Mouse (Mus musculus): ENCODE results near the gene Zfp729a. TPM values are rescaled to one million over a fixed set of nuclear protein-coding genes. Genes with fewer than 3 reads are reported as not detected.

Gene Zfp729a
- polyA plus RNA-seq, 1 experiment from 2014 or later: 2.4 TPM

GRCm38 (mm10) chr13:67572591-67573189 lies 64.9 kb downstream of the Zfp729a start:
- WGBS: 73% methylated on average over 5 of the region's 5 CpGs

More at GRCm38 (mm10) chr13:67572591-67573189, 64.9 kb downstream of the Zfp729a start:
- H3K36me3 ChIP-seq (ENCODE audit: control insufficient read depth, insufficient read depth, low read length): no peaks in the 10 kb centered on the region
- no peak for ATAC-seq (ENCODE audit: insufficient read depth, low FRiP score)
- H3K9me3 ChIP-seq (replicated peaks; ENCODE audit: control insufficient read depth, low read length): no peaks in the 10 kb centered on the region
- H3K4me2 ChIP-seq (ENCODE audit: low read depth, low read length): no peak overlapping the region
- H3K27me3 ChIP-seq (ENCODE audit: control insufficient read depth, insufficient read depth, low read length): no peaks in the 10 kb centered on the region
- H3K4me1 ChIP-seq (ENCODE audit: control insufficient read depth, insufficient read depth, low read length): no peaks in the 10 kb centered on the region
- no peak overlapping the region for H3K9ac ChIP-seq (ENCODE audit: low read length)
- H3K4me3 ChIP-seq (replicated peaks; ENCODE audit: low read length): no peak overlapping the region
- no peak overlapping the region for H3K27ac ChIP-seq (ENCODE audit: low read length)

Other genes starting within 250 kb of the Zfp729a start
- gene Zfp429, start 238.0 kb downstream of the Zfp729a start, polyA plus RNA-seq (2015; fragmentation: Nextera tagmentation; extraction: Ambion mirVana): 6.7 TPM in 2 replicates
- 0.75 and 1.2 TPM in 2 replicates for gene Zfp459, start 216.4 kb downstream of the Zfp729a start, polyA plus RNA-seq (2015; fragmentation: Nextera tagmentation; extraction: Ambion mirVana)
- gene Zfp874a, start 186.2 kb downstream of the Zfp729a start, polyA plus RNA-seq (2015; fragmentation: Nextera tagmentation; extraction: Ambion mirVana): 8.9 and 9.8 TPM in 2 replicates
- 2.8 and 2.9 TPM in 2 replicates for gene Zfp874b, start 153.5 kb downstream of the Zfp729a start, polyA plus RNA-seq (2015; fragmentation: Nextera tagmentation; extraction: Ambion mirVana)
- 12.8 and 14.2 TPM in 2 replicates for gene Zfp58, start 137.2 kb downstream of the Zfp729a start, polyA plus RNA-seq (2015; fragmentation: Nextera tagmentation; extraction: Ambion mirVana)
- not detected in 2 replicates for gene Gm26965, start 111.6 kb downstream of the Zfp729a start, polyA plus RNA-seq (2015; fragmentation: Nextera tagmentation; extraction: Ambion mirVana)
- gene Zfp87, start 111.6 kb downstream of the Zfp729a start, polyA plus RNA-seq (2015; fragmentation: Nextera tagmentation; extraction: Ambion mirVana): 21.2 and 21.3 TPM in 2 replicates
- gene Zfp748, start 84.0 kb downstream of the Zfp729a start, polyA plus RNA-seq (2015; fragmentation: Nextera tagmentation; extraction: Ambion mirVana): 11.2 and 12.4 TPM in 2 replicates
- 3.7 and 3.8 TPM in 2 replicates for gene Zfp729b, start 28.1 kb downstream of the Zfp729a start, polyA plus RNA-seq (2015; fragmentation: Nextera tagmentation; extraction: Ambion mirVana)
- gene Gm49345, start within 50 bp of the Zfp729a start, polyA plus RNA-seq (2015; fragmentation: Nextera tagmentation; extraction: Ambion mirVana): not detected in 2 replicates
- gene Zfp738, start 49.3 kb upstream of the Zfp729a start, polyA plus RNA-seq (2015; fragmentation: Nextera tagmentation; extraction: Ambion mirVana): 10.9 and 11.1 TPM in 2 replicates
- gene Zfp65, start 91.4 kb upstream of the Zfp729a start, polyA plus RNA-seq (2015; fragmentation: Nextera tagmentation; extraction: Ambion mirVana): 6.4 and 7.1 TPM in 2 replicates
- gene Zfp85, start 117.4 kb upstream of the Zfp729a start, polyA plus RNA-seq (2015; fragmentation: Nextera tagmentation; extraction: Ambion mirVana): 3.6 and 4.4 TPM in 2 replicates
- 2.7 TPM in 2 replicates for gene Zfp493, start 141.9 kb upstream of the Zfp729a start, polyA plus RNA-seq (2015; fragmentation: Nextera tagmentation; extraction: Ambion mirVana)
- 5.6 and 5.9 TPM in 2 replicates for gene Zfp273, start 175.9 kb upstream of the Zfp729a start, polyA plus RNA-seq (2015; fragmentation: Nextera tagmentation; extraction: Ambion mirVana)
- gene Gm10037, start 193.3 kb upstream of the Zfp729a start, polyA plus RNA-seq (2015; fragmentation: Nextera tagmentation; extraction: Ambion mirVana): 2.3 and 3.0 TPM in 2 replicates
- not detected in 2 replicates for gene BC048507, start 225.5 kb upstream of the Zfp729a start, polyA plus RNA-seq (2015; fragmentation: Nextera tagmentation; extraction: Ambion mirVana)